Mouse (Mus musculus) embryonic facial prominence, embryonic 13.5 days (tissue): ENCODE data around the gene Apol9b. TPM values are rescaled to one million over a fixed set of nuclear protein-coding genes. Genes with fewer than 3 reads are reported as not detected.

ENCODE experiments used
- ATAC-seq: fragments of 200-750 bp; cut with Nextera tagmentation; 2 replicates; pipeline ENCODE4 v1.8.0; 2017; ENCODE audit warnings: low read depth; ENCODE audit not compliant: insufficient number of reproducible peaks, insufficient read depth, low FRiP score, low TSS enrichment
- H3K27ac ChIP-seq: fragments of 300-500 bp; sonication (generic); 2 replicates; pipeline ENCODE4 v1.5.1; 2015; ENCODE audit warnings: moderate library complexity, mild to moderate bottlenecking, inconsistent platforms
- H3K27me3 ChIP-seq: fragments of 300-500 bp; sonication (generic); 2 replicates; pipeline ENCODE4 v1.6.1; 2015; ENCODE audit warnings: mild to moderate bottlenecking, inconsistent platforms
- H3K36me3 ChIP-seq: fragments of 300-500 bp; sonication (generic); 2 replicates; pipeline ENCODE4 v1.6.1; 2015; ENCODE audit warnings: mild to moderate bottlenecking, inconsistent platforms
- H3K4me1 ChIP-seq: fragments of 300-500 bp; sonication (generic); 2 replicates; pipeline ENCODE4 v1.6.1; 2015; ENCODE audit warnings: inconsistent platforms
- H3K4me2 ChIP-seq: fragments of 300-500 bp; sonication (generic); 2 replicates; pipeline ENCODE4 v1.6.1; 2015; ENCODE audit warnings: moderate library complexity, mild to moderate bottlenecking, inconsistent platforms
- H3K4me3 ChIP-seq: fragments of 300-500 bp; sonication (generic); 2 replicates; pipeline ENCODE4 v1.5.1; 2015; ENCODE audit warnings: mild to moderate bottlenecking, inconsistent platforms
- H3K9ac ChIP-seq: fragments of 300-500 bp; sonication (generic); 2 replicates; pipeline ENCODE4 v1.6.1; 2015; ENCODE audit warnings: mild to moderate bottlenecking, inconsistent platforms
- H3K9me3 ChIP-seq: fragments of 300-500 bp; sonication (generic); 2 replicates; pipeline ENCODE4 v1.6.1; 2016; ENCODE audit warnings: inconsistent platforms
- WGBS: fragments of 180-500 bp; shearing (Covaris S2); methylation state at CpG from one replicate; pipeline ENCODE4 v1.1.7; 2015; ENCODE audit warnings: mixed read lengths; 5-methylcytosine and 5-hydroxymethylcytosine counted together
- polyA plus RNA-seq: library from polyadenylated mRNA; unstranded; fragments of >200 nt; fragmentation: Nextera tagmentation; extraction: Ambion mirVana; gene quantifications from 2 replicates; pipeline ENCODE4 v1.2.1, GENCODE M21; 2015

Gene Apol9b
- polyA plus RNA-seq, 1 experiment from 2014 or later: not detected

- no peaks in the 10 kb centered on the region for H3K4me1 ChIP-seq
- H3K9me3 ChIP-seq: no peaks in the 10 kb centered on the region
- no peak overlapping the region for H3K27ac ChIP-seq
- H3K27me3 ChIP-seq: no peaks in the 10 kb centered on the region
- H3K9ac ChIP-seq: no peak overlapping the region
- H3K4me2 ChIP-seq: no peak overlapping the region
- WGBS: 79% methylated on average over 13 of the region's 13 CpGs
- peaks cover 97% of the 10 kb centered on the region for H3K36me3 ChIP-seq
- no peak overlapping the region for H3K4me3 ChIP-seq
- ATAC-seq: no peak
Measured at GRCm38 (mm10) chr15:77764391-77765006, 35.7 kb downstream of the Apol9b start.

GRCm38 (mm10) chr15:77765484-77766093, 36.8 kb downstream of the Apol9b start:
- Histone ChIP-seq H3K4me3 (no peak overlapping the region), H3K27ac (no peak overlapping the region), H3K4me2 (no peak overlapping the region), H3K4me1 (no peaks in the 10 kb centered on the region), H3K9ac (no peak overlapping the region), H3K36me3 (peaks cover 99% of the 10 kb centered on the region), H3K27me3 (no peaks in the 10 kb centered on the region), H3K9me3 (no peaks in the 10 kb centered on the region)
- ATAC-seq: no peak
- 92% methylated on average over 16 of the region's 16 CpGs for WGBS

GRCm38 (mm10) chr15:77766981-77767380, 38.1 kb downstream of the Apol9b start:
- no peak overlapping the region for H3K9ac ChIP-seq
- ATAC-seq: no peak
- H3K4me2 ChIP-seq: no peak overlapping the region
- H3K27me3 ChIP-seq: no peaks in the 10 kb centered on the region
- WGBS: 89% methylated on average over 11 of the region's 11 CpGs
- no peak overlapping the region for H3K4me3 ChIP-seq
- peaks cover 100% of the 10 kb centered on the region for H3K36me3 ChIP-seq
- no peaks in the 10 kb centered on the region for H3K9me3 ChIP-seq
- H3K4me1 ChIP-seq: no peaks in the 10 kb centered on the region
- H3K27ac ChIP-seq: no peak overlapping the region

GRCm38 (mm10) chr15:77770341-77770740, 41.5 kb downstream of the Apol9b start:
- Histone ChIP-seq H3K4me1 (no peaks in the 10 kb centered on the region), H3K9ac (no peak overlapping the region), H3K27ac (no peak overlapping the region), H3K4me2 (no peak overlapping the region), H3K36me3 (peaks cover 94% of the 10 kb centered on the region), H3K9me3 (no peaks in the 10 kb centered on the region), H3K27me3 (no peaks in the 10 kb centered on the region), H3K4me3 (no peak overlapping the region)
- WGBS: 93% methylated on average over 5 of the region's 5 CpGs
- no peak for ATAC-seq

GRCm38 (mm10) chr15:77770942-77771341, 42.1 kb downstream of the Apol9b start:
- H3K27me3 ChIP-seq: no peaks in the 10 kb centered on the region
- H3K4me2 ChIP-seq: no peak overlapping the region
- no peaks in the 10 kb centered on the region for H3K9me3 ChIP-seq
- peaks cover 94% of the 10 kb centered on the region for H3K36me3 ChIP-seq
- no peak for ATAC-seq
- no peak overlapping the region for H3K27ac ChIP-seq
- no peaks in the 10 kb centered on the region for H3K4me1 ChIP-seq
- no peak overlapping the region for H3K4me3 ChIP-seq
- WGBS: 93% methylated on average over 9 of the region's 9 CpGs
- no peak overlapping the region for H3K9ac ChIP-seq

- no peaks in the 10 kb centered on the region for H3K4me1 ChIP-seq
- no peak overlapping the region for H3K27ac ChIP-seq
- no peak overlapping the region for H3K9ac ChIP-seq
- peaks cover 92% of the 10 kb centered on the region for H3K36me3 ChIP-seq
- 89% methylated on average over 19 of the region's 19 CpGs for WGBS
- no peaks in the 10 kb centered on the region for H3K27me3 ChIP-seq
- no peak overlapping the region for H3K4me3 ChIP-seq
- no peaks in the 10 kb centered on the region for H3K9me3 ChIP-seq
- no peak for ATAC-seq
- no peak overlapping the region for H3K4me2 ChIP-seq
Measured at GRCm38 (mm10) chr15:77773099-77773915, 44.5 kb downstream of the Apol9b start.

DNA sequence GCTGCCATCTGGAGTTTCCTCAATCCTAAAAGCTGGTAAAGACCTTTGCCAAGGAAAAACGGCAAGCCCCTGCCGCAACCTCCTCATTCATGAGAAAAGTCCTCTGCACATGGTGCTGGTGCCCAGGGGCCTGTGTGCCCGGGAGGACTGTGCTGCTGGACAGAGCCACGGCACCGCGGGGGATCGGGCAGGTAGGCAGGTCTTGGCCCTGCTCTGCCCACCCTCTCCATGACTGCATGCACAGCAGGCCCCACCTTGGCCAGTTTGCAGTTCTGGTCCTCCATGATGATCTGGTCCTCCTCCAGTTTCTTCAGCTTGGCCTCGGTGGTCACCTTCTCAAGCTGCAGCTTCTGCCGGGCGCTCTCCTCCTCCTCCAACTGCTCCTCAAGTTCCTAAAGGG, 45.5 kb downstream of the Apol9b start:
- no peaks in the 10 kb centered on the region for H3K9me3 ChIP-seq
- 94% methylated on average over 8 of the region's 10 CpGs for WGBS
- no peak overlapping the region for H3K9ac ChIP-seq
- no peak overlapping the region for H3K4me2 ChIP-seq
- no peak for ATAC-seq
- peaks cover 92% of the 10 kb centered on the region for H3K36me3 ChIP-seq
- no peaks in the 10 kb centered on the region for H3K4me1 ChIP-seq
- no peaks in the 10 kb centered on the region for H3K27me3 ChIP-seq
- H3K4me3 ChIP-seq: no peak overlapping the region
- H3K27ac ChIP-seq: no peak overlapping the region

DNA sequence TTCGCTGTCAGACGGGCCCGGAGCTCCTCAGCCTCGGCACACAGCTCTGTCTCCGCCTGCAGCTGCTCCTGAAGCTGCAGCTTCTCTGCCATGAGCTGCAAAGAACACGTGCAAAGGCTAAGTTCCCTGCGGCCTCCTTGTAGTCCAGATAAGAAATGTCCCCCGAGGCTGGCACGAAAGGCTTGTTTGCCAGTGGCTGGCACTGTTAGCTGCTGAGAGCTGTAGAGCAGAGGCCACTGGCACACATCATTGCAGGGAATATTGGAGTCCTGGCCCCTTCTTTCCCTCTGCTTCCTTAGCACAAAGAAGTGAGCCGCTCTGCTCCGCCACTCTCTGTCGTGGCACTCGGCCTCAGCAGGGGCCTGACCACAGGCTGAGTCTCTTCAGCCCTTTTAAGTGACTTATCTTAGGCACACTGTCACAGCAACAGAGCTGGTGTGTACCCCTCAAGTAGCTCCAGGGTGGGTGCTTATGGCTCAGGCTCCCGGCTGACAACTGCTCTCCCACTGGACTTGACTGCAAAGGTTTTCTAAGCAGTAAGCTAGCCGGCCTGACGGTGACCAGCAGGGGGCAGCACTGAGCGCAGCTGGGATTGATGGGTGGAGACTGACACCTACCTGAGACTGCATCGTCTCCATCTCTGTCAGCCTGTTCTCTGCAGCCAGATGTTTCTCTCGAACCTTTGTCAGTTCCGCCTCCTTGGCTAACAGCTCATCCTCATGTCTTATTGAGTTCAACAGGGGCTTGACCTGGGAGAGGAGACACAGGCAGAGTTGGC, 46.5 kb downstream of the Apol9b start:
- no peak overlapping the region for H3K9ac ChIP-seq
- no peaks in the 10 kb centered on the region for H3K27me3 ChIP-seq
- H3K9me3 ChIP-seq: no peaks in the 10 kb centered on the region
- no peak overlapping the region for H3K4me2 ChIP-seq
- H3K4me1 ChIP-seq: no peaks in the 10 kb centered on the region
- H3K4me3 ChIP-seq: no peak overlapping the region
- H3K36me3 ChIP-seq: peaks cover 92% of the 10 kb centered on the region
- no peak overlapping the region for H3K27ac ChIP-seq
- WGBS: 70% methylated on average over 20 of the region's 20 CpGs
- ATAC-seq: no peak

DNA sequence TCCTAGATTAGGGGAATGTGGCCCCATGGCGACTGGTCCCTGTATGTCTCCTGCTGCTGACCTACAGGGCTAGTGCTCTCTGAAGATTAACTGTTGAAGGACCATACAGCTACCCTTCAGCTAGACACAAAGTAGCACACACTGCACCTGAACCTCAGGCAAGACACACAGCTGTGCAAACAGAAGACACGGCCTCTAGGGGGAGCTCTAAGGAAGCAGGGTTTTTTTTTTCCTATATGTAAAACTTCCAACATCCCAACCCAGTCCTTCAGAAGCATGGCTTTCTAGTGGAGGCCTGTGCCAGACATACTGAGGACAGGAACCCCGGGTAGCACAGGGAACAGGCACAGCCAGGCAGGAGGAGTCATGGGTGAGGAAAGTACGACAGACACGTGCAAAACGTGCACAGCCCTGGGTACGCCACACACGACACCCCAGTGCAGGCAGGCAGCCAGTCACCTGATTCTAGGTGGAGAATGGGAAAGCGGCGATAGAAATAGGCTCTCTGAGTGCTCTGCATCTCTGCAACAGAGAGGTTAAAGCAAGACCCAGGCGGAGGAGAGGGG, 53.7 kb downstream of the Apol9b start:
- no peaks in the 10 kb centered on the region for H3K4me1 ChIP-seq
- no peaks in the 10 kb centered on the region for H3K27me3 ChIP-seq
- peaks cover 99% of the 10 kb centered on the region for H3K36me3 ChIP-seq
- no peak overlapping the region for H3K4me3 ChIP-seq
- 80% methylated on average over 11 of the region's 11 CpGs for WGBS
- no peaks in the 10 kb centered on the region for H3K9me3 ChIP-seq
- no peak overlapping the region for H3K27ac ChIP-seq
- no peak overlapping the region for H3K9ac ChIP-seq
- H3K4me2 ChIP-seq: no peak overlapping the region
- no peak for ATAC-seq

DNA sequence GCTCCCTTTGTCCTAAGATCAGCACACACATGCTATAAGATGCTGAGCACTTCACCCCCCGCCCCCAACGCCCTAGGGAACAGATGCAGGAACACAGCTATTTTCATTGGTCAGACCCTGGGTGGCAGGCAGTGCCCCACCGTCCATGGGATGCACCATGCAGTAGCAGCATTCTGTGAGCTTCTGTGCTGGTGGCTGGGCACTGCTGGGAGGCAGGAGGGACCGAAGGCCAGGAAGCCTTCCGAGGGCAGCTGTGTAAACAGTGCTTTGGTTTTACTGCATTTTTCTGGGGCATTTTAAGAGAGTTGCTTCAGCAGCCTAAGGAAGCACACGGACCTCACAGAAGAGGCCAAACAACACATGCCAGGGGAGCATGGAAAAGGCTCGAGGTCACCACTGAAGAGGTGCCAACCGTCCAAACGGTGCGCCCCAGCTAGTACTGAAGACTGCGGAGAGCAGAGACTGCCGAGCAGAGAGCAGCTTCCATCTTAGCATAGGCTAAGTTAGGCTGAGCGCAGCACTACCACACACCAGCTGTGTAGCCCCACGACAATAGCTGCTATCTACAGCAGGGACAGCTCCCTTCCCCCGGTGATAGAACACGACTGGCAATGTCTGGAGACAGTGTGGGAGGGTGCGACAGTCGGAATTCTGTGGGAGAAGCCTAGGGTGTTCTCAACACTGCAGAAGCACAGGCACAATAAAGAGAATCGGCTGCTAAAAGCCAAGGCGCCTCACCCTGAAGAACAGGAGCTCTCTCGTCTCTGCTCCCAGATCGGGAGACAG, 55.4 kb downstream of the Apol9b start:
- WGBS: 78% methylated on average over 22 of the region's 22 CpGs
- peaks cover 100% of the 10 kb centered on the region for H3K36me3 ChIP-seq
- H3K27me3 ChIP-seq: no peaks in the 10 kb centered on the region
- no peak overlapping the region for H3K4me3 ChIP-seq
- H3K27ac ChIP-seq: no peak overlapping the region
- 0 out of 2 replicates have a peak overlapping the region, but pooled peaks have one; percentile 21 for H3K9ac ChIP-seq
- no peaks in the 10 kb centered on the region for H3K9me3 ChIP-seq
- H3K4me1 ChIP-seq: no peaks in the 10 kb centered on the region
- no peak for ATAC-seq
- H3K4me2 ChIP-seq: no peak overlapping the region
